Mouse (Mus musculus) testis, adult 2 months (tissue): ENCODE results near the gene Astn2.

Experiments used
- CTCF ChIP-seq: fragments of 200-500 bp; IDR thresholded peaks from 2 replicates; pipeline ENCODE4 v1.5.1; 2012; ENCODE audit warnings: low read depth, mild to moderate bottlenecking, inconsistent platforms, low read length, moderate library complexity; ENCODE audit not compliant: control insufficient read depth, insufficient read depth, insufficient replicate concordance
- POLR2A ChIP-seq: fragments of 200-500 bp; IDR thresholded peaks from 2 replicates; pipeline ENCODE4 v1.6.1; 2012; ENCODE audit warnings: low read depth, mild to moderate bottlenecking, inconsistent platforms, low read length, moderate library complexity; ENCODE audit not compliant: control insufficient read depth

DNA sequence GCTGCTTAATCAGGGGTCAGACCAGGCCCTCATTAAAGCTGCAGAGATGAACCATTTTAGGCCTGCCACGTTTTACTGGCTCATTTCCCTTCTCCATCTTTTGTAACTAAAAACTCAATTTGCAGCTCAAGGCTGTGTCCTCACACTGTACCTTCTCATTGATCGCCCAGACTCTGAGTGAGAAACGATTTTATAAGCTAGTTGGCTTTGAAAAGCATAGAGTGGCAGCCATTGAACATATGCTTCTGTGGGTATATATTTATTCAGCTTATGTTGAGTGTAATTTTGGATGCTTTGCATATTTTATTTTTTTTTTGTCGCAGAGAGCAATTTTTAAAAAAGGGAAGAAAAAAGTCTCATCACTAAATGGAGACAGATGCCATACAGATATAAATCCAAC lies 637.0 kb downstream of the Astn2 start:
- no peak for TF ChIP-seq POLR2A
- TF ChIP-seq CTCF = no peak
